Mouse (Mus musculus) layer of hippocampus, postnatal 25 days (tissue): ENCODE measurements around the gene Gm4181. TPM values are rescaled to one million over a fixed set of nuclear protein-coding genes. Genes with fewer than 3 reads are reported as not detected.
"Not testable (repeated sequence)": the region's sequence is repeated elsewhere in the genome, so short reads cannot be mapped to it uniquely, and the experiment has no call there.

Experiments used
- DNase-seq, 2 experiments: peaks; one replicate each; pipeline ENCODE4 v3.0.0; 2022; ENCODE audit warnings: mixed read lengths in 2 of 2, low spot score in 1 of 2; ENCODE audit errors: extremely low spot score in 1 of 2
- total RNA-seq, 2 experiments: library from RNA; stranded (reverse); gene quantifications; 2 replicates each; pipeline ENCODE4 v1.2.3; 2021

The Gm4181 gene
- total RNA-seq, result not detected

DNA sequence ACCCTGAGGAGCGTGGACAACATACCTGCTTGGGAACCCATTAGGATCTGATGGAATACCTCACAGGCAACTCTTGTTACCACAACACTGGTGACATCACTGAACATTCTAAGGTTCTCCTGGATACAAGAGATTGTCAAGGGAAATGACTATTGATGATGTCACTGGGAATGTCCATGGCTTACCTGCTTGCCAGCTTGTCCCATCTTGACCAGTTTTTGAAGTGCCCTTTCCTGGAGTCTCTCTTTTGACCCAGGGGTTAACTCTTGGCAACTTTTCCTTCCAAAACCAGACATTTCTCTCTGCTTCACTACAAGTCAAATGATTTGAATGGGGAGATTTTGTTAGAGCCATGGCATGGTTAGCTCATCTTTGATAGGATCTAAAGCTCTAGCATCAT lies at the start of gene Gm4181:
Gm4181 (minus strand) TSS at position 101 of the 400 bp plus-strand sequence.
- not testable (repeated sequence) for DNase-seq

DNA sequence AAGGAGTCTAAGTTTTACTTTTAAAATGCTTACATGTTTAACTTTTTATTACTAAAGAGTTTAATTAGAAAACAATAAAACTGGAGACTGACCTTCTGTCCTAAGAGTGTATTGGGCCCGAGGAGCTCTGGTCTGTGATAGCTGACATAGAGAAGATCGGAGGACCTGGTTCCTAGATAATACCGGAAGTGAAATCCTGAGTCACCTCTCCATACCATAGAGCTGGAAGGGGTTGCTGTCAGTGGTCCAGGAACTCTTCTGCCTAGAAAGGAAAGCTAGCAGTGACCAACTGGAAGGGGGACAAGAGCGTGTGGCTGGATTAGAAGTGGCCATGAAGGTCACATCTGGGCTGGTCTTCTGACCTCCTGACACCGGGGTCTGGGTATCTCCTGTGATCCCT lies 41.8 kb upstream of the Gm4181 start:
- no peak for DNase-seq

DNA sequence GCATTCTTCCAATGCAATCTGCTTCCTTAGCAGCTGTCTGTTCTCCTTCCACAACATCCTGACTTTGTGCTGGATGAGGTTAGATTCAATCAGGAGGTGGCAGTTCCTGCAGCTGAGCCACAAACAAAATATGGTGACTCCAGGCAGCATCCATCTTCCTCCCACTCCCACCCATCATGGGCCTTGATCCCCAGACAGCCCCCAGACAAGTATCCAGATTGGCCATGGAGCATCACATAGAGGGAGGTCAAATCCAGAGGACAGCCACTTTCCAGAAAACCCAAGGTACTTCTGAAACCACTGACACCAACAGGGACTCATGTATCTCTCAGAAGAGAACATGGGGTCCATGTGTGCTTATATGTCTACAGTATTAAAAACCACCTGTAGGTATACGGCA lies 3.0 kb downstream of the Gm4181 start:
- DNase-seq, result peak; percentile 4 to 13

DNA sequence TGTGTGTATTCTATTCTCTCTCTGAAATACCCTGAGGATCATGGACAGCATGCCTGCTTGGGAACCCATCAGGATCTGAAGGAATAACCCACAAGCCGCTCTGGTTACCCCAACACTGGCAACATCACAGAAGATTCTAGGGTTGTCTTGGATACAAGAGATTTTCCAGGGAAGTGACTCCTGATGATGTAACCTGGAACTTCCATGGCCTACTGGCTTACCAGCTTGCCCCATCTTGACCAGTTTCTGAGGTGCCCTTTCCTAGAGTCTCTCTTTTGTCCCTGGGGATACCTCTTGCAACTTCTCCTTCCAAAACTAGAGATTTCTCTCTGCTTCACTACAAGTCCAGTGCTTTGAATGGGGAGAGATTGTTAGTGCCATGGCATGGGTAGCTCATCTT lies 24.3 kb downstream of the Gm4181 start, which contains the start of gene Gm17078:
Gm17078 (minus strand) TSS at position 101 of the 400 bp plus-strand sequence.
- no peak for DNase-seq

GRCm38 (mm10) chr14:51592039-51592438 lies 43.4 kb downstream of the Gm4181 start, which contains the start of gene Gm17174:
TSS of gene Gm17174 (minus strand) at chr14:51592139.
- not testable (repeated sequence) for DNase-seq

Other genes with a start within 250 kb of the Gm4181 start
- not detected for gene Vmn2r88, start 224.8 kb downstream of the Gm4181 start, total RNA-seq
- not detected for gene Vmn2r89, start 183.8 kb downstream of the Gm4181 start, total RNA-seq
- not detected for gene Gm5622, start 82.9 kb downstream of the Gm4181 start, total RNA-seq
- gene Gm17175, start 61.6 kb downstream of the Gm4181 start, total RNA-seq, result not detected
- not detected for gene Gm17174, start 43.5 kb downstream of the Gm4181 start, total RNA-seq
- gene Gm17078, start 24.4 kb downstream of the Gm4181 start, total RNA-seq, result not detected
- gene Gm17079, start 59.8 kb upstream of the Gm4181 start, total RNA-seq, result not detected
- not detected for gene Gm5800, start 81.5 kb upstream of the Gm4181 start, total RNA-seq
- not detected for gene Ang4, start 137.9 kb upstream of the Gm4181 start, total RNA-seq
- gene AY358078, start 164.4 kb upstream of the Gm4181 start, total RNA-seq, result not detected
- not detected for gene Ear6, start 218.0 kb upstream of the Gm4181 start, total RNA-seq
- gene Mettl17, start 249.2 kb upstream of the Gm4181 start, total RNA-seq, result 10 to 100 TPM; 25.2 to 38.9 TPM